Mouse (Mus musculus): ENCODE results near the gene Vmn2r-ps130. TPM values are rescaled to one million over a fixed set of nuclear protein-coding genes. Genes with fewer than 3 reads are reported as not detected.
"Not testable (repeated sequence)": the region's sequence is repeated elsewhere in the genome, so short reads cannot be mapped to it uniquely, and the experiment has no call there.

Gene Vmn2r-ps130
- polyA plus RNA-seq (2012; rRNA removed) (not detected in 2 replicates), polyA plus RNA-seq (2014; fragmentation: Nextera tagmentation; extraction: Ambion mirVana) (not detected in 2 replicates)

DNA sequence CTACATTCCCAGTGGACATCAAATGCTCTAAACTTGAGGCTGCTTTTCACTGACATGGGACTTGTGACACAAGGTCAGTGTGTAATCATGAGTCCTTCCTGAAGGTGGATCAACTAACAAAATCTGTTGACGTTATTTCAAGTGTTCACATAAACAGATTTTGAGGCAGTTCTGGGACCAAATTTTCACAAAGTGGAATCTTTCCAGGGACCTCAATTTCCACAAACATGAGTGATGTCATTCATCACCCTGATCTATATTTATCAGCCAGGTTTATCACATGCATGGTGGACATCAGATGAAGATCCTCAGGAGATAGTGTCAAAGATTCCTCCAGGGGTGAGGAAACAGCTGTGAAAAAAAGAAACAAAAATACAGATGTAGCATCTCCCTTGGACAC is at the start of gene Vmn2r-ps130:
Vmn2r-ps130 (plus strand) TSS at position 301 of the 400 bp plus-strand sequence.
- not testable (repeated sequence) for H3K9ac ChIP-seq (ENCODE audit: low read depth, low read length, severe bottlenecking); H3K4me1 ChIP-seq (ENCODE audit: control insufficient read depth, insufficient read depth, low read length); DNase-seq (ENCODE audit: low spot score); H3K4me3 ChIP-seq (replicated peaks; ENCODE audit: low read length); H3K27me3 ChIP-seq (ENCODE audit: control insufficient read depth, insufficient read depth, low read length); H3K4me2 ChIP-seq (replicated peaks; ENCODE audit: low read depth, low read length, severe bottlenecking); ATAC-seq (ENCODE audit: low FRiP score, low read depth); H3K27ac ChIP-seq (replicated peaks; ENCODE audit: low read depth, low read length); H3K9me3 ChIP-seq (ENCODE audit: control insufficient read depth, low read length); H3K36me3 ChIP-seq (ENCODE audit: control insufficient read depth, insufficient read depth, low read length)
- WGBS = no CpG with 5 or more reads among the region's 1 CpGs

Other genes starting within 250 kb of the Vmn2r-ps130 start
- 13.0 and 14.5 TPM in 2 replicates for gene Zfp945, start 194.0 kb upstream of the Vmn2r-ps130 start, polyA plus RNA-seq (2012; rRNA removed)
- gene Zfp945, start 194.0 kb upstream of the Vmn2r-ps130 start, polyA plus RNA-seq (2014; fragmentation: Nextera tagmentation; extraction: Ambion mirVana) = 26.7 and 28.5 TPM in 2 replicates
- gene Vmn2r113, start 118.2 kb upstream of the Vmn2r-ps130 start, polyA plus RNA-seq (2012; rRNA removed) = not detected in 2 replicates
- gene Vmn2r113, start 118.2 kb upstream of the Vmn2r-ps130 start, polyA plus RNA-seq (2014; fragmentation: Nextera tagmentation; extraction: Ambion mirVana) = not detected in 2 replicates
- gene Zfp40, start 132.1 kb downstream of the Vmn2r-ps130 start, polyA plus RNA-seq (2012; rRNA removed) = 7.5 and 7.9 TPM in 2 replicates
- gene Zfp40, start 132.1 kb downstream of the Vmn2r-ps130 start, polyA plus RNA-seq (2014; fragmentation: Nextera tagmentation; extraction: Ambion mirVana) = 13.1 and 15.0 TPM in 2 replicates